8 mouse cellular contexts compared by ENCODE assay signal in genomic region chr19:10203146-10203847, GRCm38 (mm10). TPM values are rescaled to one million over a fixed set of nuclear protein-coding genes. Genes with fewer than 3 reads are reported as not detected.
DNase-seq lines count a peak whose midpoint lies in the region; ATAC-seq lines count a peak whose summit lies in the region.

No protein-coding gene starts in this region.

- H3K4me3 ChIP-seq in heart, embryonic 15.5 days, result peak overlapping the region; percentile 82
- peak overlapping the region; percentile 76 for H3K4me3 ChIP-seq in hindbrain, embryonic 11.5 days (ENCODE audit: low read depth, low read length)
- H3K4me3 ChIP-seq in midbrain, embryonic 12.5 days, result peak overlapping the region; percentile 89

- no peak for DNase-seq in heart, postnatal 14 days
- peak; percentile 47 for DNase-seq in R1 (ENCODE audit: low read depth, low spot score)
- no peak for DNase-seq in hindbrain, embryonic 11.5 days (ENCODE audit: low spot score)
- no peak for DNase-seq in urinary bladder, postnatal 25 days (ENCODE audit: low spot score)
- no peak for DNase-seq in embryo, embryonic 10.5 days (ENCODE audit: low spot score)
- DNase-seq in gastrocnemius, postnatal 4 days (ENCODE audit: low spot score in 2 of 2), result no peak

- H3K9ac ChIP-seq in heart, embryonic 15.5 days, result peak overlapping the region; percentile 80
- H3K9ac ChIP-seq in hindbrain, embryonic 11.5 days (ENCODE audit: low read depth, low read length), result peak overlapping the region; percentile 80
- peak overlapping the region; percentile 87 for H3K9ac ChIP-seq in midbrain, embryonic 12.5 days (replicated peaks)

- H3K4me2 ChIP-seq in heart, embryonic 15.5 days, result peak overlapping the region; percentile 77
- peak overlapping the region; percentile 76 for H3K4me2 ChIP-seq in hindbrain, embryonic 11.5 days (replicated peaks; ENCODE audit: low read depth, low read length)
- peak overlapping the region; percentile 93 for H3K4me2 ChIP-seq in midbrain, embryonic 12.5 days (replicated peaks)

- WGBS in heart, embryonic 15.5 days, result 2% methylated on average over 23 of the region's 23 CpGs
- WGBS in hindbrain, embryonic 11.5 days, result 3% methylated on average over 23 of the region's 23 CpGs
- WGBS in midbrain, embryonic 12.5 days, result 4% methylated on average over 23 of the region's 23 CpGs

- peak overlapping the region; percentile 84 for H3K27ac ChIP-seq in heart, embryonic 15.5 days
- no peak overlapping the region for H3K27ac ChIP-seq in hindbrain, embryonic 11.5 days (ENCODE audit: low read depth, low read length)
- peak overlapping the region; percentile 76 for H3K27ac ChIP-seq in midbrain, embryonic 12.5 days (replicated peaks)

- H3K36me3 ChIP-seq in heart, embryonic 15.5 days, result peaks cover 41% of the 10 kb centered on the region; the same call in 1 of the 2 replicates
- H3K36me3 ChIP-seq in hindbrain, embryonic 11.5 days (ENCODE audit: control insufficient read depth, insufficient read depth, low read length), result peaks cover 12% of the 10 kb centered on the region; the same call in 1 of the 2 replicates
- H3K36me3 ChIP-seq in midbrain, embryonic 12.5 days, result peaks cover 49% of the 10 kb centered on the region

- intact Hi-C loops in heart, postnatal 14 days (cut with DNase I), result no loop called here

- peaks cover 18% of the 10 kb centered on the region for H3K4me1 ChIP-seq in heart, embryonic 15.5 days (replicated peaks)
- peaks cover 7% of the 10 kb centered on the region for H3K4me1 ChIP-seq in hindbrain, embryonic 11.5 days (replicated peaks; ENCODE audit: control insufficient read depth, insufficient read depth, low read length)
- peaks cover 18% of the 10 kb centered on the region for H3K4me1 ChIP-seq in midbrain, embryonic 12.5 days

- H3K27me3 ChIP-seq in heart, embryonic 15.5 days, result no peaks in the 10 kb centered on the region
- no peaks in the 10 kb centered on the region for H3K27me3 ChIP-seq in hindbrain, embryonic 11.5 days (ENCODE audit: control insufficient read depth, insufficient read depth, low read length)
- no peaks in the 10 kb centered on the region for H3K27me3 ChIP-seq in midbrain, embryonic 12.5 days

- H3K9me3 ChIP-seq in heart, embryonic 15.5 days (replicated peaks), result no peaks in the 10 kb centered on the region
- H3K9me3 ChIP-seq in hindbrain, embryonic 11.5 days (ENCODE audit: control insufficient read depth, low read length), result no peaks in the 10 kb centered on the region
- no peaks in the 10 kb centered on the region for H3K9me3 ChIP-seq in midbrain, embryonic 12.5 days

- no peak for ATAC-seq in heart, embryonic 15.5 days (replicated peaks; ENCODE audit: insufficient number of reproducible peaks, insufficient read depth, low FRiP score, low read depth)
- ATAC-seq in hindbrain, embryonic 11.5 days (ENCODE audit: low FRiP score), result no peak
- ATAC-seq in midbrain, embryonic 12.5 days (ENCODE audit: low FRiP score, low read depth), result 0 out of 2 replicates have a peak, but pooled peaks have one; percentile 2

RNA-seq across cellular contexts. Expression of gene Tmem258, which starts 0.5 kb away (rescaled TPM):
- 351 and 380 TPM in 2 replicates for polyA plus RNA-seq in heart, embryonic 15.5 days (2015; fragmentation: Nextera tagmentation; extraction: Ambion mirVana)
- 100 to 1,000 TPM; 149 to 153 TPM for total RNA-seq in heart, postnatal 14 days (2021)
- polyA plus RNA-seq in hindbrain, embryonic 11.5 days (2014; fragmentation: Nextera tagmentation; extraction: Ambion mirVana), result 349 and 363 TPM in 2 replicates
- 298 and 313 TPM in 2 replicates for polyA plus RNA-seq in midbrain, embryonic 12.5 days (2016; fragmentation: Nextera tagmentation; extraction: Ambion mirVana)
- total RNA-seq in gastrocnemius, postnatal 4 days (2021), result 100 to 1,000 TPM; 122 to 143 TPM

RNA-seq across cellular contexts. Expression of gene Fen1, which starts 0.7 kb away (rescaled TPM):
- polyA plus RNA-seq in heart, embryonic 15.5 days (2015; fragmentation: Nextera tagmentation; extraction: Ambion mirVana), result 39.9 and 53.3 TPM in 2 replicates
- total RNA-seq in heart, postnatal 14 days (2021), result 1 to 10 TPM; 5.4 to 8.1 TPM
- polyA plus RNA-seq in hindbrain, embryonic 11.5 days (2014; fragmentation: Nextera tagmentation; extraction: Ambion mirVana), result 80.1 and 96.5 TPM in 2 replicates
- polyA plus RNA-seq in midbrain, embryonic 12.5 days (2016; fragmentation: Nextera tagmentation; extraction: Ambion mirVana), result 95.9 and 98.9 TPM in 2 replicates
- total RNA-seq in gastrocnemius, postnatal 4 days (2021), result 10 to 100 TPM; 15.3 to 16.0 TPM

RNA-seq across cellular contexts. Expression of gene Fads1, which starts 20.6 kb away (rescaled TPM):
- polyA plus RNA-seq in heart, embryonic 15.5 days (2015; fragmentation: Nextera tagmentation; extraction: Ambion mirVana), result 39.4 and 52.1 TPM in 2 replicates
- total RNA-seq in heart, postnatal 14 days (2021), result 10 to 100 TPM; 23.4 to 23.5 TPM
- 139 and 153 TPM in 2 replicates for polyA plus RNA-seq in hindbrain, embryonic 11.5 days (2014; fragmentation: Nextera tagmentation; extraction: Ambion mirVana)
- 192 and 201 TPM in 2 replicates for polyA plus RNA-seq in midbrain, embryonic 12.5 days (2016; fragmentation: Nextera tagmentation; extraction: Ambion mirVana)
- total RNA-seq in gastrocnemius, postnatal 4 days (2021), result 10 to 100 TPM; 49.8 to 51.3 TPM

RNA-seq across cellular contexts. Expression of gene Myrf, which starts 37.3 kb away (rescaled TPM):
- polyA plus RNA-seq in heart, embryonic 15.5 days (2015; fragmentation: Nextera tagmentation; extraction: Ambion mirVana), result 4.8 and 7.8 TPM in 2 replicates
- 1 to 10 TPM; 7.6 to 7.7 TPM for total RNA-seq in heart, postnatal 14 days (2021)
- 1.3 and 1.6 TPM in 2 replicates for polyA plus RNA-seq in hindbrain, embryonic 11.5 days (2014; fragmentation: Nextera tagmentation; extraction: Ambion mirVana)
- polyA plus RNA-seq in midbrain, embryonic 12.5 days (2016; fragmentation: Nextera tagmentation; extraction: Ambion mirVana), result 1.1 and 1.5 TPM in 2 replicates
- under 1 TPM; 0.26 to 0.39 TPM for total RNA-seq in gastrocnemius, postnatal 4 days (2021)
